Mouse (Mus musculus) kidney, embryonic 15.5 days (tissue): ENCODE results near the gene Gdf3. TPM values are rescaled to one million over a fixed set of nuclear protein-coding genes. Genes with fewer than 3 reads are reported as not detected.

Experiments used
- ATAC-seq: fragments of 200-750 bp; cut with Nextera tagmentation; replicated peaks from 2 replicates; pipeline ENCODE4 v1.8.0; 2017; ENCODE audit warnings: moderate TSS enrichment; ENCODE audit not compliant: low FRiP score
- H3K27ac ChIP-seq: fragments of 300-500 bp; sonication (generic); 2 replicates; pipeline ENCODE4 v1.5.1; 2015; ENCODE audit warnings: mild to moderate bottlenecking, inconsistent platforms
- H3K27me3 ChIP-seq: fragments of 300-500 bp; sonication (generic); 2 replicates; pipeline ENCODE4 v1.6.1; 2015; ENCODE audit warnings: inconsistent platforms
- H3K36me3 ChIP-seq: fragments of 300-500 bp; sonication (generic); 2 replicates; pipeline ENCODE4 v1.6.1; 2015; ENCODE audit warnings: inconsistent platforms
- H3K4me1 ChIP-seq: fragments of 300-500 bp; sonication (generic); 2 replicates; pipeline ENCODE4 v1.6.1; 2015; ENCODE audit warnings: inconsistent platforms
- H3K4me2 ChIP-seq: fragments of 300-500 bp; sonication (generic); 2 replicates; pipeline ENCODE4 v1.6.1; 2015; ENCODE audit warnings: moderate library complexity, mild to moderate bottlenecking, inconsistent platforms
- H3K4me3 ChIP-seq: fragments of 300-500 bp; sonication (generic); replicated peaks from 2 replicates; pipeline ENCODE4 v1.5.1; 2015; ENCODE audit warnings: mild to moderate bottlenecking, inconsistent platforms
- H3K9ac ChIP-seq: fragments of 300-500 bp; sonication (generic); 2 replicates; pipeline ENCODE4 v1.6.1; 2015; ENCODE audit warnings: mild to moderate bottlenecking, inconsistent platforms
- H3K9me3 ChIP-seq: fragments of 300-500 bp; sonication (generic); replicated peaks from 2 replicates; pipeline ENCODE4 v1.6.1; 2016; ENCODE audit warnings: inconsistent platforms
- WGBS: fragments of 180-500 bp; shearing (Covaris S2); methylation state at CpG from one replicate; pipeline ENCODE4 v1.1.7; 2015; ENCODE audit warnings: mixed read lengths; 5-methylcytosine and 5-hydroxymethylcytosine counted together
- polyA plus RNA-seq: library from polyadenylated mRNA; unstranded; fragments of >200 nt; fragmentation: Nextera tagmentation; extraction: Ambion mirVana; gene quantifications from 2 replicates; pipeline ENCODE4 v1.2.1, GENCODE M21; 2015

The Gdf3 gene
- polyA plus RNA-seq, 1 experiment from 2014 or later: not detected

GRCm38 (mm10) chr6:122625156-122625555 is 15.3 kb upstream of the Gdf3 start:
- no peak overlapping the region for H3K4me2 ChIP-seq
- no peak overlapping the region for H3K27ac ChIP-seq
- H3K9me3 ChIP-seq: no peaks in the 10 kb centered on the region
- no peaks in the 10 kb centered on the region for H3K36me3 ChIP-seq
- no peak for ATAC-seq
- H3K4me3 ChIP-seq: no peak overlapping the region
- 68% methylated on average over 4 of the region's 4 CpGs for WGBS
- H3K9ac ChIP-seq: no peak overlapping the region
- H3K27me3 ChIP-seq: 0 out of 2 replicates have a peak, but pooled peaks cover 4% of the 10 kb centered on the region
- H3K4me1 ChIP-seq: no peaks in the 10 kb centered on the region

- 55% methylated on average over 5 of the region's 5 CpGs for WGBS
- Histone ChIP-seq H3K4me1 (no peaks in the 10 kb centered on the region), H3K4me3 (no peak overlapping the region), H3K9ac (no peak overlapping the region), H3K9me3 (no peaks in the 10 kb centered on the region), H3K4me2 (no peak overlapping the region), H3K36me3 (no peaks in the 10 kb centered on the region), H3K27me3 (0 out of 2 replicates have a peak, but pooled peaks cover 4% of the 10 kb centered on the region), H3K27ac (no peak overlapping the region)
- ATAC-seq: no peak
These were observed 14.6 kb upstream of the Gdf3 start for GRCm38 (mm10) chr6:122624480-122624879.

GRCm38 (mm10) chr6:122621066-122621465 is 11.2 kb upstream of the Gdf3 start:
- no peak overlapping the region for H3K4me3 ChIP-seq
- no peak overlapping the region for H3K27ac ChIP-seq
- no peak for ATAC-seq

DNA sequence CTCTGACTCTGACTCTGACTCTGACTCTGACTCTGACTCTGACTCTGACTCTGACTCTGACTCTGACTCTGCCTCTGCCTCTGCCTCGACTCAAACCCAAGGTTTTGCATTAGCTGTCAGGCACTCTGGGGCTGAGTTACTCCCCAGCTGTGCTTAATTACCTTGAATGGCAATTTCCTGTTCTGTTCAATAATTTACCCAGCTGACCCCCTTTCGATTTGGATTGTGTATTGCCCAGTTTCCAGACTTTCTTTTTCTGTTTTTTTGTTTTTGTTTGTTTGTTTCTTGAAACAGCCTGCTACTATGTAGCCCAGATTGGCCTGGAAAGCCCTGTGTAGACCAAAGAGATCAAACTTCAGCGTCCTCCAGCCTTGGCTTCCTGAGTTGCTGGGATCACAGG is 6.1 kb upstream of the Gdf3 start:
- WGBS: 60% methylated on average over 3 of the region's 3 CpGs

More at GRCm38 (mm10) chr6:122621066-122621465, 11.2 kb upstream of the Gdf3 start:
- WGBS: 89% methylated on average over 6 of the region's 6 CpGs
- Histone ChIP-seq H3K4me1 (no peaks in the 10 kb centered on the region), H3K9ac (no peak overlapping the region), H3K9me3 (no peaks in the 10 kb centered on the region), H3K36me3 (no peaks in the 10 kb centered on the region), H3K4me2 (no peak overlapping the region), H3K27me3 (no peaks in the 10 kb centered on the region)

GRCm38 (mm10) chr6:122614047-122614446 is 4.2 kb upstream of the Gdf3 start:
- Histone ChIP-seq H3K4me1 (no peaks in the 10 kb centered on the region), H3K27ac (no peak overlapping the region), H3K27me3 (no peaks in the 10 kb centered on the region), H3K4me3 (no peak overlapping the region), H3K9me3 (no peaks in the 10 kb centered on the region), H3K4me2 (no peak overlapping the region), H3K36me3 (no peaks in the 10 kb centered on the region), H3K9ac (no peak overlapping the region)
- 69% methylated on average over 2 of the region's 2 CpGs for WGBS
- ATAC-seq: no peak

More for the DNA sequence above, 6.1 kb upstream of the Gdf3 start:
- H3K4me1 ChIP-seq: no peaks in the 10 kb centered on the region
- no peaks in the 10 kb centered on the region for H3K27me3 ChIP-seq
- ATAC-seq: no peak
- H3K4me3 ChIP-seq: no peak overlapping the region
- H3K36me3 ChIP-seq: no peaks in the 10 kb centered on the region
- no peak overlapping the region for H3K9ac ChIP-seq
- no peak overlapping the region for H3K4me2 ChIP-seq
- no peak overlapping the region for H3K27ac ChIP-seq
- no peaks in the 10 kb centered on the region for H3K9me3 ChIP-seq

- Histone ChIP-seq H3K4me1 (no peaks in the 10 kb centered on the region), H3K9me3 (no peaks in the 10 kb centered on the region), H3K27ac (no peak overlapping the region), H3K9ac (no peak overlapping the region), H3K36me3 (no peaks in the 10 kb centered on the region), H3K4me3 (no peak overlapping the region), H3K27me3 (no peaks in the 10 kb centered on the region), H3K4me2 (no peak overlapping the region)
- ATAC-seq: no peak
- 71% methylated on average over 4 of the region's 4 CpGs for WGBS
These were observed 2.5 kb upstream of the Gdf3 start for GRCm38 (mm10) chr6:122612426-122612825.

- no peak overlapping the region for H3K27ac ChIP-seq
- H3K4me1 ChIP-seq: no peaks in the 10 kb centered on the region
- no peak overlapping the region for H3K4me3 ChIP-seq
- no peak overlapping the region for H3K9ac ChIP-seq
- no peak for ATAC-seq
- 62% methylated on average over 9 of the region's 9 CpGs for WGBS
- no peaks in the 10 kb centered on the region for H3K9me3 ChIP-seq
- H3K4me2 ChIP-seq: no peak overlapping the region
- no peaks in the 10 kb centered on the region for H3K36me3 ChIP-seq
- no peaks in the 10 kb centered on the region for H3K27me3 ChIP-seq
These were observed 534 bp downstream of the Gdf3 start for GRCm38 (mm10) chr6:122609377-122609728.

- no peaks in the 10 kb centered on the region for H3K4me1 ChIP-seq
- H3K9me3 ChIP-seq: no peaks in the 10 kb centered on the region
- no peaks in the 10 kb centered on the region for H3K36me3 ChIP-seq
- no peak overlapping the region for H3K4me3 ChIP-seq
- H3K27me3 ChIP-seq: no peaks in the 10 kb centered on the region
- no peak overlapping the region for H3K4me2 ChIP-seq
- 81% methylated on average over 10 of the region's 10 CpGs for WGBS
- ATAC-seq: no peak
- no peak overlapping the region for H3K9ac ChIP-seq
- no peak overlapping the region for H3K27ac ChIP-seq
These were observed 1.2 kb downstream of the Gdf3 start for GRCm38 (mm10) chr6:122608434-122609376.

DNA sequence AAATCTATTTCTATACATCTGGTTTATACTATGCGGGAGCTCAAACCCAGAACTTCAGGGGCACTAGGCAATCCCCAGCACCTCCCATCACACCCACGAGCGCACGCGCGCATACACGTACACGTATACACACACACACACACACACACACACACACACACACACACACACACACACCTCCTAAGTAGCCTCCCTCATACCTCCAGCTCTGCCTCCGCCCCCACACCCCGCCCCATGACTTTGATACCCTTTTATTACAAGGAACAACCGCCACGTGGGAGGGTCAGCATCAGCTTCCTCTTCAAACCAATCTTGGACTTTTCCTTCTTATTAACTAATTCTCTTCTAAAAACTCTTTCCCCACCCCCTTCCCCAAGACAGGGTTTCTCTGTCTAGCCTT is 2.2 kb downstream of the Gdf3 start:
- Histone ChIP-seq H3K4me1 (no peaks in the 10 kb centered on the region), H3K36me3 (no peaks in the 10 kb centered on the region), H3K27ac (no peak overlapping the region), H3K9me3 (no peaks in the 10 kb centered on the region), H3K27me3 (no peaks in the 10 kb centered on the region), H3K4me3 (no peak overlapping the region), H3K4me2 (no peak overlapping the region), H3K9ac (no peak overlapping the region)
- no peak for ATAC-seq
- WGBS: 91% methylated on average over 12 of the region's 12 CpGs

GRCm38 (mm10) chr6:122606661-122607060 is 3.2 kb downstream of the Gdf3 start:
- no peaks in the 10 kb centered on the region for H3K36me3 ChIP-seq
- no peak overlapping the region for H3K4me2 ChIP-seq
- no peaks in the 10 kb centered on the region for H3K27me3 ChIP-seq
- H3K4me1 ChIP-seq: no peaks in the 10 kb centered on the region
- no peak overlapping the region for H3K4me3 ChIP-seq
- ATAC-seq: no peak
- H3K27ac ChIP-seq: no peak overlapping the region
- no peak overlapping the region for H3K9ac ChIP-seq
- 93% methylated on average over 11 of the region's 11 CpGs for WGBS
- H3K9me3 ChIP-seq: no peaks in the 10 kb centered on the region

GRCm38 (mm10) chr6:122605483-122605882 is 4.4 kb downstream of the Gdf3 start:
- Histone ChIP-seq H3K36me3 (no peaks in the 10 kb centered on the region), H3K9ac (no peak overlapping the region), H3K27me3 (no peaks in the 10 kb centered on the region), H3K4me1 (no peaks in the 10 kb centered on the region), H3K4me2 (no peak overlapping the region), H3K9me3 (no peaks in the 10 kb centered on the region), H3K27ac (no peak overlapping the region), H3K4me3 (no peak overlapping the region)
- no peak for ATAC-seq
- WGBS: 91% methylated on average over 8 of the region's 8 CpGs

DNA sequence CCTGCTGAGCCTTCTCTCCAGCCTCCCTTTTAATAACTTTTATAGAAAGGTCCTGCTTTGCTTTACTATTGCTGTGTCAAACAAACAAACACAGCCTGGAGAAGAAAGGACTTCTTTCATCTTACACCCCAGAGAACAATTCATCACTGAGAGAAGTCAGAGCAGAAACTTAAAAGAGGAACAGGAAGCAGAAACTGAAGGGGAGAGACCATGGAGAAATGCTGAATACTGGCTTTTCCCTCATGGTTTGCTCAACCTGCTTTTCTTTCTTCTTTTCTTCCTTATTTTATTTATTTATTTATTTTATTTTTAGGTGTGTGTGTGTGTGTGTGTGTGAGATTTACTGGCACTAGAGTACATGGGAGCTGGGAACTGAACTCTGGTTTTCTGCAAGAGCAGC is 5.6 kb downstream of the Gdf3 start:
- no peaks in the 10 kb centered on the region for H3K27me3 ChIP-seq
- no peak for ATAC-seq
- H3K4me2 ChIP-seq: no peak overlapping the region
- no peaks in the 10 kb centered on the region for H3K4me1 ChIP-seq
- H3K4me3 ChIP-seq: no peak overlapping the region
- no peaks in the 10 kb centered on the region for H3K9me3 ChIP-seq
- no peak overlapping the region for H3K27ac ChIP-seq
- H3K36me3 ChIP-seq: no peaks in the 10 kb centered on the region
- H3K9ac ChIP-seq: no peak overlapping the region

DNA sequence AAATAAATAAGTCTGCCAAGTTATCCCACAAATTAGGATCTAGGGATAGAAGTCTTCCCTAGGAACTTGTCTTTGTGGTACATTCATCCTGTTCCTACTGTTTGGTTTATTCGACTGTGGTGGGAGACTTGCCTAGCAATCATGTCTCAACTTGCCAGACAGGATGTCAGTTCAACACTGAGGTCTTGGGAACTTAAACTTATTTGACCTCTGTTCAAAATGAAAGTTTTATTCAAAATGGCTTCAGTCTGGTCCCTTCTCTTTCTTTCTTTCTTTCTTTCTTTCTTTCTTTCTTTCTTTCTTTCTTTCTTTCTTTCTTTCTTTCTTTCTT is 6.9 kb downstream of the Gdf3 start:
- peak overlapping the region; percentile 52 for H3K4me3 ChIP-seq

More for the DNA sequence above, 6.9 kb downstream of the Gdf3 start:
- no peak overlapping the region for H3K9ac ChIP-seq
- no peaks in the 10 kb centered on the region for H3K9me3 ChIP-seq
- no peaks in the 10 kb centered on the region for H3K4me1 ChIP-seq
- no peak for ATAC-seq
- 41% methylated on average over 1 of the region's 1 CpGs for WGBS
- peak overlapping the region; percentile 72 for H3K4me2 ChIP-seq
- no peaks in the 10 kb centered on the region for H3K27me3 ChIP-seq
- H3K36me3 ChIP-seq: no peaks in the 10 kb centered on the region
- peak overlapping the region; percentile 75 for H3K27ac ChIP-seq
